Mouse (Mus musculus) liver, embryonic 11.5 days (tissue): ENCODE measurements around the gene Oprl1. TPM values are rescaled to one million over a fixed set of nuclear protein-coding genes. Genes with fewer than 3 reads are reported as not detected.

Source experiments
- ATAC-seq: fragments of 200-750 bp; cut with Nextera tagmentation; replicated peaks from 2 replicates; pipeline ENCODE4 v1.8.0; 2017; ENCODE audit warnings: moderate number of reproducible peaks, mild to moderate bottlenecking, moderate TSS enrichment, moderate library complexity; ENCODE audit not compliant: low FRiP score
- DNase-seq: peaks from one replicate; pipeline ENCODE4 v3.0.0-alpha.2; 2017; ENCODE audit warnings: low spot score
- H3K27ac ChIP-seq: fragments of 300-500 bp; sonication (generic); 2 replicates; pipeline ENCODE4 v1.5.1; 2014; ENCODE audit warnings: mild to moderate bottlenecking, low read depth, low read length, control low read depth
- H3K27me3 ChIP-seq: fragments of 300-500 bp; sonication (generic); replicated peaks from 2 replicates; pipeline ENCODE4 v1.6.1; 2014; ENCODE audit warnings: low read length, mixed read lengths; ENCODE audit not compliant: control insufficient read depth, insufficient read depth
- H3K36me3 ChIP-seq: fragments of 300-500 bp; sonication (generic); 2 replicates; pipeline ENCODE4 v1.6.1; 2014; ENCODE audit warnings: mild to moderate bottlenecking, low read length, moderate library complexity, mixed read lengths; ENCODE audit not compliant: control insufficient read depth, insufficient read depth
- H3K4me1 ChIP-seq: fragments of 300-500 bp; sonication (generic); replicated peaks from 2 replicates; pipeline ENCODE4 v1.6.1; 2014; ENCODE audit warnings: low read length, mixed read lengths; ENCODE audit not compliant: control insufficient read depth, insufficient read depth
- H3K4me2 ChIP-seq: fragments of 300-500 bp; sonication (generic); 2 replicates; pipeline ENCODE4 v1.6.1; 2014; ENCODE audit warnings: mild to moderate bottlenecking, control low read depth, moderate library complexity
- H3K4me3 ChIP-seq: fragments of 300-500 bp; sonication (generic); 2 replicates; pipeline ENCODE4 v1.5.1; 2014; ENCODE audit warnings: low read depth, low read length, control low read depth
- H3K9ac ChIP-seq: fragments of 300-500 bp; sonication (generic); 2 replicates; pipeline ENCODE4 v1.6.1; 2014; ENCODE audit warnings: low read depth, low read length, control low read depth
- H3K9me3 ChIP-seq: fragments of 300-500 bp; sonication (generic); 2 replicates; pipeline ENCODE4 v1.6.1; 2016; ENCODE audit warnings: low read length, inconsistent platforms, mixed read lengths; ENCODE audit not compliant: control insufficient read depth
- WGBS: fragments of 180-500 bp; shearing (Covaris S2); extraction: QIAGEN DNeasy Blood & Tissue Kit; methylation state at CpG from one replicate; pipeline ENCODE4 v1.1.7; 2014; 5-methylcytosine and 5-hydroxymethylcytosine counted together
- polyA plus RNA-seq: library from polyadenylated mRNA; unstranded; fragments of >200 nt; fragmentation: Nextera tagmentation; extraction: Ambion mirVana; gene quantifications from 2 replicates; pipeline ENCODE4 v1.2.1, GENCODE M21; 2014

Gene Oprl1
- polyA plus RNA-seq, 1 experiment from 2014 or later: 2.0 TPM

- Histone ChIP-seq H3K27ac (no peak overlapping the region), H3K4me2 (no peak overlapping the region), H3K9me3 (no peaks in the 10 kb centered on the region), H3K4me3 (no peak overlapping the region), H3K27me3 (no peaks in the 10 kb centered on the region), H3K36me3 (no peaks in the 10 kb centered on the region), H3K9ac (no peak overlapping the region), H3K4me1 (no peaks in the 10 kb centered on the region)
- ATAC-seq: no peak
- DNase-seq: no peak
- WGBS: 53% methylated on average over 9 of the region's 9 CpGs
These were observed 12.9 kb downstream of the Oprl1 start for GRCm38 (mm10) chr2:181727659-181728262.

GRCm38 (mm10) chr2:181730051-181730450 lies 15.2 kb downstream of the Oprl1 start:
- Histone ChIP-seq H3K9me3 (no peaks in the 10 kb centered on the region), H3K4me3 (no peak overlapping the region), H3K27ac (no peak overlapping the region), H3K4me2 (no peak overlapping the region), H3K4me1 (no peaks in the 10 kb centered on the region), H3K36me3 (no peaks in the 10 kb centered on the region), H3K27me3 (no peaks in the 10 kb centered on the region), H3K9ac (no peak overlapping the region)
- ATAC-seq: no peak
- 55% methylated on average over 3 of the region's 3 CpGs for WGBS
- no peak for DNase-seq

DNA sequence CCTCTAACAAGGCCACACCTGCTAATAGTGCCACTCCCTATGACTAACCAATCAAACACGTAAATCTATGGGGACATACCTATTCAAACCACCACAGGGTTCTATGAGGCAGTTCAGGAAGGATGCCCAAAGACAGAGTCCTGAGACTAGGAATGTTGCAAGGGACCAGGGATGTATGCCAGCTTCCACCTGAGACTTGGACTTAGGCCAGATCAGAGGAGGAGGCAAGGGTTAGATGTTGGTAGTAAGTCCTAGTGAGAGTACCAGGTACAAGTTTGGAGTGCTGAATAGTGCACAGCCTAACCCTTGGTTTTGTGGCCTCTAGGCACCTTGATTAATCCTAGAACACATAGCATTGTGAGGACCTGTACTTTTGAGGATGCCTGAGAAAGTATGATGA lies 37.8 kb downstream of the Oprl1 start:
- no peak overlapping the region for H3K9ac ChIP-seq
- 68% methylated on average over 1 of the region's 1 CpGs for WGBS
- no peaks in the 10 kb centered on the region for H3K9me3 ChIP-seq

DNA sequence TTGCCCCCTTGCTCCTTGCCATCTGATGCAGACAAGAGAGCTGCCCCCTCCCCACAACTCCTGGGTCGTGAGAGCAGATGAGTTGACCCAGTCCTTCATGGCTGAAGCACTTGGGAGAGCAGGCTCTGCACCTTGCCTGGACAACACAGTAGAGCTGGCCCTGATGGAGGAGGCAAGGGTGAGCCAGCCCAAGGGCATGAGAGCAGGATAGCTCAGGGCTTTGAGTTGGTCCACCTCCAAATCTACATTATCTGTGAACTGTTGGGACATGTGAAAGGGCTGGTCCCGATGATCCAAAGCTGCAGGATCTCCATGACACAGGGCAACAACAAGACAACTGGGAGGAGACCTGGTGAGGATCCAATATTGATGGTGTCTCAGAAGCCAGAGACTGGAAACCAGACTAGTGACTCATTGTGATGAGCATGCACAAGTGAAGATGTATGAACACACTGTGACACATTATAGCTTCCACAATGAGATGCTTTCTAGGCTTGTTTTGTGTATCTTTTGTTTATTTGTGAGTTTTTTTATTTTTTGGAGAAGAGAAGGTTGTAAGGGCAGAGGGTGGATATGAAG lies 43.4 kb downstream of the Oprl1 start:
- H3K4me2 ChIP-seq: no peak overlapping the region
- H3K4me3 ChIP-seq: no peak overlapping the region
- no peaks in the 10 kb centered on the region for H3K9me3 ChIP-seq
- no peak overlapping the region for H3K9ac ChIP-seq
- no peak overlapping the region for H3K27ac ChIP-seq
- 58% methylated on average over 2 of the region's 2 CpGs for WGBS
- DNase-seq: no peak
- no peak for ATAC-seq
- H3K36me3 ChIP-seq: no peaks in the 10 kb centered on the region
- H3K27me3 ChIP-seq: 0 out of 2 replicates have a peak, but pooled peaks cover 3% of the 10 kb centered on the region
- H3K4me1 ChIP-seq: no peaks in the 10 kb centered on the region

More for the DNA sequence above, 37.8 kb downstream of the Oprl1 start:
- no peak for ATAC-seq
- Histone ChIP-seq H3K27me3 (no peaks in the 10 kb centered on the region), H3K4me3 (no peak overlapping the region), H3K4me2 (no peak overlapping the region), H3K36me3 (no peaks in the 10 kb centered on the region), H3K4me1 (no peaks in the 10 kb centered on the region), H3K27ac (no peak overlapping the region)
- no peak for DNase-seq

DNA sequence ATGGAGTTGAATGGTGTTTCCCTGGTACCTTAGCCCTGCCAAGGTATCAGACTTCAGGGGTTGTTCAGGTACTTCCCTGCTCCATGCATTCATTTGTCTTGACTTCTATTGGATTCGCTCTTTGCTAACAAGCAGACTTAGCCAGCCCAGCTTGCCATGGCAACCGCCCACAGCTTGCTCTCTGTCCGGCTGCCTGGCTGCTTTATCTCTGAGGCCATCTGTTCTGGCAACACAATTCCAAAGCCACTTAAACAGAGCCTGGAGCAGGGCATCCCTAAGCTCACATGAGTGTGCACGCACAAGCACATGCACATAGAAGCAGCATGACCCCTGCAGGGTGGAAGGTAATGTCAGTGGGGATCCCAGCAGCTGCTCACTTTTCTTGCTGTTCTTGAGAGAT lies 44.2 kb downstream of the Oprl1 start:
- no peak overlapping the region for H3K4me3 ChIP-seq
- H3K4me2 ChIP-seq: no peak overlapping the region
- no peak for DNase-seq
- no peaks in the 10 kb centered on the region for H3K36me3 ChIP-seq
- no peaks in the 10 kb centered on the region for H3K4me1 ChIP-seq
- no peak overlapping the region for H3K27ac ChIP-seq
- no peaks in the 10 kb centered on the region for H3K9me3 ChIP-seq
- 42% methylated on average over 4 of the region's 4 CpGs for WGBS
- H3K27me3 ChIP-seq: peaks cover 11% of the 10 kb centered on the region; the same call in 1 of the 2 replicates
- H3K9ac ChIP-seq: no peak overlapping the region
- no peak for ATAC-seq

DNA sequence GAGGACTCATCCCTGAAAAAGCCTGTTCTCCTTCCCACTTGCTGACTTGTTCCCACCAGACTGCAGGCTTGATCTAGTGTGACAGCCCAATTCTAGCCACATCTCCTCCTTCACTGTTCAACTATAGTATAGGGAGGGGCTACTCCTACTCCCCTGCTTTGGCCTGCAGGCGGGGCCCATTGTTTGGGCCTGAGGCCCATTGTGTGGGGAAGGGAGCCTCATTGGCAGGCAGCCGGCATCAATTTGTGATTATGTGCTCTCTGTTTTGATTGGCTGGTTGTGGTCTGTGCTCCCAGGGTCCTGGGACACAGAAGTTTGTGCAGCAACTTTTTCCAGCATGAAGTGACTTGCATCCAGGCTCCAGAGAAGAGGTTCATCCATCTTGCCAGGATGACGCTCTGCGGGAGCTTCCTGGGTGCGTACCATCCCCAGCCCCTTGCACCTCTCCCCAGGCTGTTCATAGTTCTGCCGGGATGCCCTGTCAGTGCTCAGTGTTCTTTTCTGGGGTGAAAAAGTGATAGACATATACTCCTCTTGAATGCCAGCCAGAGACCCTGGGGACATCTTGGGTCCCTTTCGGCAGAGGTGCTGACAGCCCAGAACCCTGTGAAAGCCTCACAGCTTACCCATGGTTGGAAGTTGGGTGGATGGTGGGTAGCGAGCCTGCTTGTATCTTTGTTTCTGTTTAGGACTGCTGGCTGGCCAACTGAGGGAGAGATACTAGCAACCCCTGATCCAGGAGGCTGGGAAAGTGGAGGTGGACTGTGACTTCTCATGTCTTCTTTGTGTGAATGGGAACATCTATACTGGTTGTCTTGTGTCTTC lies 48.4 kb downstream of the Oprl1 start, which contains the start of gene Myt1:
Myt1 (plus strand) TSS at position 327 of the 825 bp plus-strand sequence.
- no peak within 1 kb of the TSS for H3K27ac ChIP-seq
- no peak within 1 kb of the TSS for H3K4me3 ChIP-seq
- H3K9me3 ChIP-seq: no peaks in the 10 kb centered on the region
- H3K4me1 ChIP-seq: no peaks in the 10 kb centered on the region
- ATAC-seq (no peak), DNase-seq (no peak)
- 55% methylated on average over 8 of the region's 8 CpGs for WGBS
- H3K9ac ChIP-seq: no peak within 1 kb of the TSS
- H3K27me3 ChIP-seq: peaks cover 12% of the 10 kb centered on the region; the same call in 1 of the 2 replicates
- no peaks in the 10 kb centered on the region for H3K36me3 ChIP-seq
- H3K4me2 ChIP-seq: no peak within 1 kb of the TSS

GRCm38 (mm10) chr2:181763886-181764527 lies 49.2 kb downstream of the Oprl1 start:
- no peaks in the 10 kb centered on the region for H3K36me3 ChIP-seq
- DNase-seq (no peak), ATAC-seq (no peak)
- no peak overlapping the region for H3K4me2 ChIP-seq
- H3K4me1 ChIP-seq: no peaks in the 10 kb centered on the region
- H3K9ac ChIP-seq: no peak overlapping the region
- 45% methylated on average over 14 of the region's 14 CpGs for WGBS
- H3K27ac ChIP-seq: no peak overlapping the region
- peaks cover 12% of the 10 kb centered on the region; the same call in 1 of the 2 replicates for H3K27me3 ChIP-seq
- H3K9me3 ChIP-seq: no peaks in the 10 kb centered on the region
- H3K4me3 ChIP-seq: no peak overlapping the region

DNA sequence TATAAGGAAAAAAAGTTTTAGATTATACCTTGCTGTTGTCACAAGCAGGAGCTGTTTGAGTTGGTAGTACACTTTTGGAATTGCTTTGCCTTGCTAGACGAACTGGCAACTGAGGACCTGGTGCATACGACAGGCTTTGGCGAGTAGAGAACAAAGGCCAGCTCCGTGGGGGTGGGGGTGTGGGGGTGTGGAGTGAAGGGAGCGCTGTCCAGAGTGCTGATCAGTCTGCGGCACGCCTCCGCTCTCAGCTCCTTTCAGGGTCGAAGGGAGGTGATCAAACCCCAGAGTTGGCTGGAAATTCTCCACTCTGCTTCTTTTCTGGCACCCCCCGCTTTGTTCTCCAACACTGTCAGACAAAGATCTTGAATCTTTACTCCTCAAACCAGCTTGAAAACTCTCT lies 49.8 kb downstream of the Oprl1 start:
- Histone ChIP-seq H3K9ac (no peak overlapping the region), H3K27ac (no peak overlapping the region), H3K4me1 (no peaks in the 10 kb centered on the region), H3K4me3 (no peak overlapping the region), H3K9me3 (no peaks in the 10 kb centered on the region), H3K27me3 (peaks cover 12% of the 10 kb centered on the region; the same call in 1 of the 2 replicates), H3K4me2 (no peak overlapping the region), H3K36me3 (no peaks in the 10 kb centered on the region)
- DNase-seq (peak; percentile 34), ATAC-seq (no peak)
- WGBS: 3% methylated on average over 10 of the region's 10 CpGs
